Mouse (Mus musculus): ENCODE results near the gene Plekhg5.

Plekhg5 gene

GRCm38 (mm10) chr4:152100541-152100940 is 28.2 kb downstream of the Plekhg5 start:
- no peak for DNase-seq

- no peak for DNase-seq
These were observed 28.9 kb downstream of the Plekhg5 start for GRCm38 (mm10) chr4:152101081-152101653.

DNA sequence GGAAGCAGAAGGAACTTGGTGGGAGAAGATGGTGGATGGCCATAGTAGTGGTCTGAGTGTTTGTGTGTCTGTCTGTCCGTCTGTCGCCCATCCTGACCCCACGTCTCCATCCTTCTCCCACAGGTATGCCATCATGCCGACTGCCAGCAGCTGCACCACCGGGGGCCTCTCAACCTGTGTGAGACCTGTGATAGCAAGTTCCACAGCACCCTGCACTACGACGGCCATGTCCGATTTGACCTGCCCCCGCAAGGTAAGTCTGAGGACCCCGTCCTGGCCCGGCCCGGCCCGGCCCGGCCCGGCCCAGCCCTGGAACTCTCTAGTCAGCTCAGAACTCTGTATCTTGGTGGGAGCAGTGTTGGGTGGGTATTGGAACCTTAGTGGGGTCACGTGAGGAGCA is 29.6 kb downstream of the Plekhg5 start:
- DNase-seq, result no peak

DNA sequence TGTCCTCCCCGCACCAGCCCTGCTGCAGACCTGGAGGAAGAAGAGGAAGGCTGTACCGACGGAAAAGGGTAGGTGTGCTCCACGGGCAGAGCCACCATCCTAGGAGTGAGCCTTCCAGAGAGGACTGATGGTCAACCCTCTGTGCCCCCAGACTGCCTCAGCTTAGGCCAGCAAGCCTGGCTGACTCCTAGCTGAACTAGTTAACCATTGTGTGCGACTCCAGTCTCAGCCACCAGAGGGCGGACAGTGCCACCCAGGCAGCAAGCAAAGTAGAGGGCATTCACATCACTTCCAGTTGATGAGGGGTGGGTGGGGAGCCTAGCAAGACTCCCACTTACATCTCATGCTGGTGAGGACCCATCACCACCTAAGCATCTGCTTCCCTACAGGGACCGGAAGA is 30.7 kb downstream of the Plekhg5 start:
- peak; percentile 87 for DNase-seq

DNA sequence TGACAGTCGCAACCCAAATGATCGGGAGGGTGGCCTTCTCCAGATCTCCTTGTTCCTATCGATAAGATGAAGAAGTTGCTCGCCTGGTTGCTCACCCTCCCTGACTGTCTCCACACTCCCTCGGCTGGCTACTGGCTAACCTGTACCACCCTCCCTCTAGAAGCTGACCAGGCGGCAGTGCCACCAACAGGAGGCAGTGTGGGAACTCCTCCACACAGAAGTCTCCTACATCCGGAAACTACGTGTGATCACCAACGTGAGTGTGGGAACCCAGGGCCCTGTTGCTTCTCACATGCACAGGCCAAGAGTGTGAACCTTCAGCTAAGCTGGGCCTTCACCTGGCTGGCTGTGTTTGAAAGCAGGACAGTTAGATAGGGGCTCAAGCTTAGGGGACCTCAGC is 34.4 kb downstream of the Plekhg5 start:
- peak; percentile 25 for DNase-seq

GRCm38 (mm10) chr4:152107493-152107892 is 35.2 kb downstream of the Plekhg5 start:
- peak; percentile 89 for DNase-seq

DNA sequence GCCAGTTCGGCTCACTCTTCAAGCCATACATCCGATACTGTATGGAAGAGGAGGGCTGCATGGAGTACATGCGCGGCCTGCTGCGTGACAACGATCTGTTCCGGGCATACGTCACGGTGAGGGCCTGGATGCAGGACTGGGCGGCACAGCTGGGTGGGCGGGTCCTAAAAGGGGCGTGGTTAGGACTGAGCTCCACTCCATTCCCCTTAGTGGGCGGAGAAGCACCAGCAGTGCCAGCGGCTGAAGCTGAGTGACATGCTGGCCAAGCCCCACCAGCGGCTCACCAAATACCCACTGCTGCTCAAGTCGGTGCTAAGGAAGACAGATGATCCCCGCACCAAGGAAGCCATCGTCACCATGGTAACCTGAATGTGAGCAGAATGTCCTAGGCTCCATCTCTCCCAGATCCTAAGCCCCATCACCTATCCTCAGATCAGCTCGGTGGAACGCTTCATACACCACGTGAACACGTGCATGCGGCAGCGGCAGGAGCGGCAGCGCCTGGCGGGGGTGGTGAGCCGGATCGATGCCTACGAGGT is 35.7 kb downstream of the Plekhg5 start:
- DNase-seq, result peak; percentile 90

DNA sequence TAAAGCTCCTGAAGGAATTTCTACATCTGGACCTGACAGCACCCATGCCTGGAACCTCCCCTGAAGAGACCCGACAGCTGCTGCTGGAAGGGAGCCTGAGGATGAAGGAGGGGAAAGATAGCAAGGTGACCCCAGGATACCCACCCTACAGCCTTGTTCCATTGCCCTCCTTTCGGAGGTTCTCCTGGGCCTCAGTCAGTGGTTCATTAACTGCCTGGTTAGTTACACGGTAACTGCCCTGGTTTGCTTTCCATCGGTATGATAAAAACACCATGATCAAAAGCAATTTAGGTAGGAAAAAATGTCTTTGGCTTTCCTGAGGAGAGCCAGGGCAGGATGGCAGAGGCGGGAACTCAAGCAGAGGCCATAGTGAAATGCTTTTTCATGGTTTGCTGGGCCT is 36.4 kb downstream of the Plekhg5 start:
- DNase-seq, result peak; percentile 25

- no peak for DNase-seq
These were observed 37.2 kb downstream of the Plekhg5 start for GRCm38 (mm10) chr4:152109509-152109908.

DNA sequence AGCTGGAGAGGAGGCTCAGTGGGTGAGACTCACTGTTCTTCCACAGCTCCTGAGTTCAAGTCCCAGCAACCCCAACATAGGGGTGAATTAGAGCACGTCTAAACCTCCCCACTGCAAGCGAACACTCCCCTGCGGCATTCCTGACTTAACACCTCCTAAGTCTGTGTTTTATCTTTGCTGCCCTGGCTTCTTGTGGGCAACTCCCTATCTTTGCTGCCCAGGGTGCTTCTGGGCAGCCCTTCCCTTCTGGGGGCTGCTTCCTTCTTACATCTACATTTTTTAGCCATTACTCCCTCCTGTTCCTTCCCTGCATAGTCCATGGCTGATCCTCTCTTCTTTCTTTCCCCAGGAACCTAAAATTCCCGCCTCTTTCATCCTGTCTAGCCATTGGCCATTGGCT is 38.4 kb downstream of the Plekhg5 start:
- no peak for DNase-seq

DNA sequence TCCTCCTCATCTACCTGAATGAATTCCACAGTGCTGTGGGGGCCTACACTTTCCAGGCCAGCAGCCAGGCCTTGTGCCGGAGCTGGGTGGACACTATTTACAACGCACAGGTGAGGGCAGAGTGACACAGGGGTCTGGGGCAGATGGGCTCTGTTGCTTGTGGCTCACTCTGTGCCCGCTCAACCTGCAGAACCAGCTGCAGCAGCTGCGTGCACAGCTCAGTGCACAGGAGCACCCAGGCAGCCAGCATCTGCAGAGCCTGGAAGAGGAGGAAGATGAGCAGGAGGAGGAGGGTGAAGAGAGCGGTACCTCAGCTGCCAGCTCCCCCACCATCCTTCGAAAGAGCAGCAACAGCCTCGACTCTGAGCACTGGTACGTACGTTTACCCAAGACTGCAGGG is 40.0 kb downstream of the Plekhg5 start:
- DNase-seq, result no peak

DNA sequence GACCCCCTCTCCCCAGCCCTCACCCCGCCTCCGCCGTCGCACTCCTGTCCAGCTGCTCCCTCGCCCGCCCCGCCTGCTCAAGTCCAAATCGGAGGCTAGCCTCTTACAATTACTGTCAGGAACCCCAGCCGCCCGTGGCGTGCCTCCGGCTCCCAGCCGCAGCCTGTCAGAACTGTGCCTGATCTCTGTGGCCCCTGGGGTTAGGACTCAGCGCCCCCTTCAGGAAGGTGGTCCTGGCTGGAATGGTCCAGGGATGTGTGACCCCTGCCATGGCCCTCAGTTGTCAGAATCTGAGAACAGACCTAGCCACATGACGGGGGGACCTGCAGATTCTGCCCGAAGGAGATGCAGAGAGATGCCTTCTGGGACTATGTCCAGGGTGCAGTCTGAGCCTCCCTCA is 41.8 kb downstream of the Plekhg5 start:
- no peak for DNase-seq

- DNase-seq, result no peak
These were observed 43.8 kb downstream of the Plekhg5 start, which contains the start of gene Tnfrsf25 for GRCm38 (mm10) chr4:152115921-152116612. Gene Tnfrsf25 (plus strand): TSS chr4:152115934.

GRCm38 (mm10) chr4:152117538-152117937 is 45.2 kb downstream of the Plekhg5 start:
- DNase-seq, result no peak

DNA sequence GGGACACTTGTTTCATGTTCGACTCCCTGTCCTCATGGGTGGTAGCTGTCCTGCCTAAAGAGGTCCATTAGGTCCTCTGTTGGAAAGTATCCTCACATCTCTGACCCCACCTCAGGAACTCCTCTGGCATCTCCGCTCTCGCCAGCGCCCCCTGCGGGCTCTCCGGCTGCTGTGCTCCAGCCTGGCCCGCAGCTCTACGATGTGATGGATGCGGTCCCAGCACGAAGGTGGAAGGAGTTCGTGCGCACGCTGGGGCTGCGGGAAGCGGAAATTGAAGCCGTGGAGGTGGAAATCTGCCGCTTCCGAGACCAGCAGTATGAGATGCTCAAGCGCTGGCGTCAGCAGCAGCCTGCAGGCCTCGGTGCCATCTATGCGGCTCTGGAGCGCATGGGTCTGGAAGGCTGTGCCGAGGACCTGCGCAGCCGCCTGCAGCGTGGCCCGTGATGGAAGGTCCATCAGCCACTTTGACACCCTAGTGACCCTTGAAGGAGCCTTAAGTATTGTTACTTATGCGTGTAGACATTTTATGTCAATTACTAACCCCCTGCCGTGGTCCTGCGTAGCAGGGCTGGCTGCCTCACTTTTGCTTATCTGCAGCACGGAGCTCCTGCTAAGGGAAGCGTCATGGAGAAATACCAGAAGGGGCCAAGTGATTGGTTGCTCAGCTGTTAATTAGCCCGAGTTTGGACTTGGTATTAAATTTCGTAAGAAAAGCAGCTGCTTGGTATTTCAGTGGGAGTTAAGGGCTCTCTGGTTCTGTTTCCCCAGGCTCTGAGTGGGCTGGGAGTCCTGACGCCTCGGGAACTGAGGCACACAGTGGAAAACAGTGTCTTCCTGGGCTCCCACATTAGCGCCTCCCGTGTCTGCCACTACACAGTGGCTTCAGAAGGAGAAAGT is 47.3 kb downstream of the Plekhg5 start:
- DNase-seq, result peak; percentile 68

GRCm38 (mm10) chr4:152120311-152121182 is 48.2 kb downstream of the Plekhg5 start:
- DNase-seq, result no peak

DNA sequence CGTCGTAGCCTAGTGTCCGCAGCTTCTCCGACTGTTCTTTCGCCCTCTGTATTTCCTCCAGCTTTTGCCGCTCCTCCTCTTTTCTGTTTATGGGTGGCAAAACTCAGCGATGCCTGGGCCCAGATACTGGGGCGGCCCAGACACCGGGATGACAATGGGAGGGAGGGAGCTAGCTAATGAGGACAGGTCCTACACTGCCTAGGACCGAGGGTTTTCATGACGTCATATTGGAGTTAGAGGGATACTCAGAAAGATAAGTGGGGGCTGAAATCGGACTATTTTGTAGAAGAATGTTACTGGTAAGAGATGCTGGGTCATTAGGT is 48.8 kb downstream of the Plekhg5 start:
- DNase-seq, result no peak

GRCm38 (mm10) chr4:152124361-152124961 is 52.2 kb downstream of the Plekhg5 start:
- no peak for DNase-seq

- DNase-seq, result no peak
These were observed 53.1 kb downstream of the Plekhg5 start for GRCm38 (mm10) chr4:152125161-152126025.

DNA sequence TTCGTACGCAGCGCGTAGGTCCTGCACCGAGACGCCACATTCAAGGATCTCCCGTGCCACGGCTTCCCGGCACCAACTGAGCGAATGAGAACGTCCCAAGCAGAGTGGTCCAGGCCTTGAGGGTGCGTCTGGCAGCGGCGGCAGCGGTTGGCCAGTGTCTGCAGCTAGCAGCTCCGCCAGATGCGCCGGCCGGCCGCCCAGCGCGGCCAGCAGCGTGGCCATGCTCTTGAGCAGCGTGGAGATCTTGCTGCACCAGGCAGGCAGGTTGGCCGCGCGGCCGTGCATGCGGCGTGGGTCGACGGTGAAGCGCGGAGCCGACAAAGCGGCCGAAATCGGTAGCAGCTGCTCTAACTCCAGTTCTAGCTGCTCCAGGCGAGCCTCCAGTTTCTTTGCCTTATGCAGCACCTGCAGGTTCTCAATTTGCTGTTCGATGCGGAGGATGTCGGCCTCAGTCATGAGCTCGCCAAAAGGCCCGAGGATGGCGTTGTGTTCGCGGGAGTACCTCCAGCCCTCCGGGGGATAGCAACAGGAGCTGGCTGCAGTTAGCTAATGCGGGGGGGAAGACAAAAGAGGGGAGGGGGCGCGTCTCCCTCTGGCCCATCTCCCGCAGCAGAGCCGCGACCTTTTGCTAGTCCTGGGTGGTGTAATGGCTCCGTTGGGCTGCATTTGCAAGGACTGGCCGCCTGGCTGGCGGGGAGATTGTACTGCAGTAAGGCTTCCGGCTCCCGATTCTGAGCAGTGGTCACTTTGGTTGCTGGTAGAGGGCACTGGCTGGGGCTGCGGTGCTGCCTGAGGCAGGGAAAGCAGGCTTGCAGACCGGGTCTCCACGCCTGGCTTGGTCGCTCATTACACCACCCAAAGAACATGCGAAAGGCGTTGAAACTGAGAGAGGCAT is 54.0 kb downstream of the Plekhg5 start:
- DNase-seq, result no peak
